Mouse (Mus musculus) lung, embryonic 14.5 days (tissue): Measurements from ENCODE around the gene Vmn1r1. TPM values are rescaled to one million over a fixed set of nuclear protein-coding genes. Genes with fewer than 3 reads are reported as not detected.
"Not testable (repeated sequence)": the region's sequence is repeated elsewhere in the genome, so short reads cannot be mapped to it uniquely, and the experiment has no call there.

Source experiments
- ATAC-seq: fragments of 200-750 bp; cut with Nextera tagmentation; 2 replicates; pipeline ENCODE4 v1.8.0; 2017; ENCODE audit warnings: mild to moderate bottlenecking, moderate TSS enrichment, moderate library complexity; ENCODE audit not compliant: insufficient read depth
- DNase-seq: peaks from one replicate; pipeline ENCODE4 v3.0.0-alpha.2; 2015
- H3K27ac ChIP-seq: fragments of 300-500 bp; sonication (generic); 2 replicates; pipeline ENCODE4 v1.5.1; 2014; ENCODE audit warnings: low read depth, mild to moderate bottlenecking, moderate library complexity
- H3K27me3 ChIP-seq: fragments of 300-500 bp; sonication (generic); 2 replicates; pipeline ENCODE4 v1.6.1; 2014; ENCODE audit warnings: low read length, control low read depth; ENCODE audit not compliant: insufficient read depth
- H3K36me3 ChIP-seq: fragments of 300-500 bp; sonication (generic); 2 replicates; pipeline ENCODE4 v1.6.1; 2014; ENCODE audit warnings: control low read depth; ENCODE audit not compliant: insufficient read depth
- H3K4me1 ChIP-seq: fragments of 300-500 bp; sonication (generic); 2 replicates; pipeline ENCODE4 v1.6.1; 2014; ENCODE audit warnings: antibody characterized with exemption, control low read depth; ENCODE audit not compliant: insufficient read depth
- H3K4me2 ChIP-seq: fragments of 300-500 bp; sonication (generic); 2 replicates; pipeline ENCODE4 v1.6.1; 2014; ENCODE audit warnings: mild to moderate bottlenecking
- H3K4me3 ChIP-seq: fragments of 300-500 bp; sonication (generic); 2 replicates; pipeline ENCODE4 v1.5.1; 2014; ENCODE audit warnings: low read depth, low read length
- H3K9ac ChIP-seq: fragments of 300-500 bp; sonication (generic); 2 replicates; pipeline ENCODE4 v1.6.1; 2014
- H3K9me3 ChIP-seq: fragments of 300-500 bp; sonication (generic); 2 replicates; pipeline ENCODE4 v1.6.1; 2016; ENCODE audit warnings: low read depth, low read length, control low read depth
- CTCF ChIP-seq: IDR thresholded peaks from 2 replicates; pipeline ENCODE4 v1.5.1; 2016; ENCODE audit warnings: antibody characterized with exemption, low read depth
- WGBS: fragments of 180-500 bp; shearing (Covaris S2); extraction: QIAGEN DNeasy Blood & Tissue Kit; methylation state at CpG from one replicate; pipeline ENCODE4 v1.1.7; 2014; 5-methylcytosine and 5-hydroxymethylcytosine counted together
- polyA plus RNA-seq: library from polyadenylated mRNA; unstranded; fragments of >200 nt; fragmentation: Nextera tagmentation; extraction: Ambion mirVana; gene quantifications from 2 replicates; pipeline ENCODE4 v1.2.1, GENCODE M21; 2014

Vmn1r1 gene
- polyA plus RNA-seq, 1 experiment from 2014 or later = not detected

DNA sequence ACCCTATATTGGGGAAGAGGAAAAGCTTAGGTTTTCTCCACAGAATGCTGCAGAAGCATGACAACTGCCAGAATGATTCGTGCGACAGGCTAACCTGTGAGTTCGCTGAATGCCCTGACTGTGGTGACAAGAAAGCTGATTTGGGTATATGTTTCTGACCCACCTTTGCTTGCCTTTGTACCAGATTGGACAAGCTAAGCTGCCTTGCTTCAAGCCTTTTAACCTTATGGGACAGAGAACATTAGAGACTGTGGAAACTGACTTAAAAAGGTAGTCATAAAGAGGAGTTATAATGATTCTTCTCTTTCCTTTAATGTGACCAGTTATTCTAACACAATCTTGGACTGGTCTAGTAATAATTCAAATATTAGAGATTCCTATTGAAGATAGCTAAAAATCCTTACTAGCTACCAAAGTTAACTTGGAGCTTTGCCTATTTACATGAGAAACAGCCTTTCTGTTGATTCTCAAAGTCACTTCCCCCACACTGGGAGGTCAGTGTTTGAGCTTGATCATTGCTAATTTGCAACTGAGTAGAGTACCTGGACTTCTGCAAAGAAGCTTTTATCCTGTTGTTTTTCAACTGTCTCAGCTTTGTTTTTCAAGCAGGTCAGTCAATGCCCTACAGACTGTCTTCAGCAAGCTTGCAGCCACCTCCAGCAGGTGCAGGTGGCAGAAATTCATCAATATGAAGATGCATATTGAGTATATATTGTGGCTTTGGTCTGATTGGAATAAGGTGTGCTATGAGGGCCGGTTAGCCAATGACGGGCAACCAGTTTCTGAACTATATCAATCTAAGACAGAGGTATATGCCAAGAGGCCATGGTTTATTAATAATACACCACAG lies 17.4 kb upstream of the Vmn1r1 start:
- ATAC-seq (no peak), DNase-seq (no peak)
- H3K4me3 ChIP-seq = no peak overlapping the region
- no peaks in the 10 kb centered on the region for H3K27me3 ChIP-seq
- H3K9ac ChIP-seq = no peak overlapping the region
- H3K4me1 ChIP-seq = no peaks in the 10 kb centered on the region
- WGBS = 74% methylated on average over 5 of the region's 5 CpGs
- TF ChIP-seq CTCF = no peak
- no peaks in the 10 kb centered on the region for H3K36me3 ChIP-seq
- H3K27ac ChIP-seq = no peak overlapping the region
- no peaks in the 10 kb centered on the region for H3K9me3 ChIP-seq
- no peak overlapping the region for H3K4me2 ChIP-seq

DNA sequence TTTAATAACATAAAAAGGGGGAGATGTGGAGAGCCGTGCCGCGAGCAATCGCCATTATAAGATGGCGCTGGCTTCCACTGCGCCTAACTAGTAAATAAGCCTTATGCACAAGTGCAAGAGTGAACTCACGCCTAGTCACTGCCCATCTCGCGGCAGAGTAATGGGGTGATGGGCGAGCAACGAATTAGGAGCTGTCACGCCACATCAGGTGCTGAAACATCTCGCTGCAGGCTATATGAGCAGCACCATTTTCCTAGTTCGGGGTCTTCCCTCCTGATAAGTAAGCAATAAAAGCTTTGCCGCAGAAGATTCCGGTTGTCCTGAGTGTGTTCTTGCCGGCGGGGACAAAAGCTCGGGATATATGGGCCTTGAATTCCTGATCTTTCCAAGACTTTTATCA lies 12.7 kb upstream of the Vmn1r1 start:
- WGBS = 91% methylated on average over 19 of the region's 19 CpGs
- H3K27me3 ChIP-seq, DNase-seq, H3K4me3 ChIP-seq, H3K4me2 ChIP-seq, ATAC-seq, H3K27ac ChIP-seq, H3K36me3 ChIP-seq, H3K4me1 ChIP-seq, H3K9ac ChIP-seq, H3K9me3 ChIP-seq: not testable (repeated sequence)

DNA sequence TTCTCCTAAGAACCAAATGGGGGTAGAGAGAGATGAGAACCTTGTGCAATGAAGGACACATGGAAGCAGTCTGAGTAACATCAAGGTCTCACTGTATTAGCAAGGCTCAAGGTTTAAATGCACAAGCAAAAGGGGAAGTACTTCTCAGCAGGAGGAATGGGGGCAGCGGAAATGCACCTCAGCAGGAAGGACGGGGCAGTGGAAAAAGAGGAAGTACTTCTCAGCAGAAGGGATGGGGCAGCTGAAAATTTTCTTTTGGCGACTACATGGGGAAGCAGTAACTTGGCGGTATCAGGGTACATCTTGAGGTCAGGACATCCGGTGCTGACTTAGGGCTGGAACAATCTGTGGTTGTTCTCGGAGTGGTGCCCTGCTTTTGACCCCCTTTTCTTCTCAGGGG lies 5.9 kb upstream of the Vmn1r1 start:
- not testable (repeated sequence) for H3K4me2 ChIP-seq, H3K4me1 ChIP-seq, H3K36me3 ChIP-seq, ATAC-seq, H3K9me3 ChIP-seq, H3K9ac ChIP-seq, H3K4me3 ChIP-seq, DNase-seq, H3K27ac ChIP-seq, H3K27me3 ChIP-seq
- WGBS = 91% methylated on average over 6 of the region's 6 CpGs

DNA sequence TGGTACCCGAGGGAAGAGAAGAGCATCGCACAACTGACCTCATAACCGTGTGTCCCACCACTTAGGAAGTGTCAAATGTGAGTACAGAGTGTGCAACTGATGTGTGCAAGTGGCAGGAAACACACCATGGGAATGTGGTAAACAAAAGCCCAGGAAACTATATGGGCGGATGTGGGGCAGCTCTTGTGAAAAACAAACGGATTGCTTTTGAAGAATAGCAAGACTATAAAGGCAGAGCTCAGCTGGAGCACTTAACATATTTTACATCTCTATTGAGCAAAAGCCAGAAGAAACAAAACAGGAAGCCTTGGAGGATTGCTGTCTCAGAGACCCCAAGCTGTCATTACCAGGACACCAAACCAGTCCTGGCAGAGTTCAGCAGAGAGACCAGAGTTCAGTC lies 1.3 kb downstream of the Vmn1r1 start:
- 38% methylated on average over 5 of the region's 5 CpGs for WGBS

DNA sequence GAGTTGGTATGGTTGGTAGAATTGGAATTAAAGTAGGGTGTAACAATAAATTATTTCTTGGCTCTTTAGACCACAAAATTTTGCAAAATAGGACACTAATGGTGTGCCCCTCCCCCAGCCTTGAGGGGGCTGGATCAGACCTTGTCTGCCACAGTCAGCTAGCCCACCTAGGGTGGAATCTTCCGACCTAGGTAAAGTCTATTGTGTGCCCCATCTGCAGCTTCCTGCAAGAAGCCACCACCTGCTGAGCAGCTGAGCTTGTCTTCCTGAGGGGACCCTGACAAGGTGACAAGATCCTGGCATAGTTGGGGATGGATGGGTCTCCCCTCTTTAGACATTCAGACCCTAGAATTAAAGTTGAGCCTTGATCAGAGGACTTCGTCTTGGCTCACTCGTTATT lies 4.7 kb downstream of the Vmn1r1 start:
- WGBS = 76% methylated on average over 3 of the region's 3 CpGs
- H3K4me2 ChIP-seq = no peak overlapping the region
- no peak for DNase-seq
- no peak overlapping the region for H3K27ac ChIP-seq
- H3K4me1 ChIP-seq = no peaks in the 10 kb centered on the region
- no peak overlapping the region for H3K4me3 ChIP-seq
- TF ChIP-seq CTCF = no peak
- no peaks in the 10 kb centered on the region for H3K9me3 ChIP-seq
- no peak overlapping the region for H3K9ac ChIP-seq
- H3K36me3 ChIP-seq = no peaks in the 10 kb centered on the region
- H3K27me3 ChIP-seq = no peaks in the 10 kb centered on the region
- ATAC-seq = no peak

More for the DNA sequence above, 1.3 kb downstream of the Vmn1r1 start:
- no peak overlapping the region for H3K27ac ChIP-seq
- no peak overlapping the region for H3K4me2 ChIP-seq
- ATAC-seq (no peak), DNase-seq (peak; percentile 39)
- no peaks in the 10 kb centered on the region for H3K36me3 ChIP-seq
- no peaks in the 10 kb centered on the region for H3K27me3 ChIP-seq
- no peaks in the 10 kb centered on the region for H3K9me3 ChIP-seq
- H3K4me3 ChIP-seq = no peak overlapping the region
- no peak for TF ChIP-seq CTCF
- H3K9ac ChIP-seq = no peak overlapping the region
- no peaks in the 10 kb centered on the region for H3K4me1 ChIP-seq

DNA sequence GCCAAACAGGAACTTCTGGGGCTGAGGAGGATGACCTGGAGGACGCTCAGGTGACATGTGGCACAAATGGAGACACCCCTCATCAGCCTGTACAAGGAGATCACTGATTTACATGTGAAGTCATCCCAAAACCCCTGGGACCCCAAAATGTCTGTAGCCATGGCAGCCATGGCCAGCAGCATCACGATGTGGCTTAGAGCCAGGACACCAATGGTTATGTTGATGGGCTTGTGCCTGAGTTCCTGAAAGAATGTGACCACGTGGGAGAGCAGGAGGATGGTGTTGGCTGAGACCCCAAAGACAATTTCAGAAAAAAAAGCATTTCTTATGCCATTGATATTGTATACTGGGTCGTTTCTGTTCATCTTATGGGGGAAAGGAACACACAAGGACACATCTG lies 6.6 kb downstream of the Vmn1r1 start:
- H3K9me3 ChIP-seq = no peaks in the 10 kb centered on the region
- H3K27me3 ChIP-seq = no peaks in the 10 kb centered on the region
- DNase-seq = peak; percentile 21
- TF ChIP-seq CTCF = no peak
- H3K4me2 ChIP-seq = no peak overlapping the region
- no peak for ATAC-seq
- no peaks in the 10 kb centered on the region for H3K36me3 ChIP-seq
- 61% methylated on average over 4 of the region's 4 CpGs for WGBS
- H3K4me3 ChIP-seq = no peak overlapping the region
- no peaks in the 10 kb centered on the region for H3K4me1 ChIP-seq
- no peak overlapping the region for H3K9ac ChIP-seq
- H3K27ac ChIP-seq = no peak overlapping the region

DNA sequence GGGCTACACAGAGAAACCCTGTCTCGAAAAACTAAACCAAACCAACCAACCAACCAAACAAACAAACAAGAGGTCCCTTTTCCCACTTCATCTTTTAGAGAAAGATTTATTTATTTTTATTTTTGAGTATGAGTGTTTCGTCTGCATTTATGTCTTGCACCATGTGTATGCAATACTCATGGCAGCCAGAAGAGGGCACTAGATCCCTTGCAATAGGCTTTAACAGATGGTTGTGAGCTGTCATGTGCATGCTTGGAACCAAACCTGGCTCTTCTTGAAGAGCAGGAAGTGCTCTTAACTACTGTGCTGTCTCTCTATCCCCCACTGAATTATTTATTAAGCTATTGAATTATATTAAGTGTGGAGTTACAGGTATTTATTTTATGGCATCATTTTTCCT lies 14.3 kb downstream of the Vmn1r1 start:
- Histone ChIP-seq H3K9me3 (no peaks in the 10 kb centered on the region), H3K27me3 (no peaks in the 10 kb centered on the region), H3K4me1 (no peaks in the 10 kb centered on the region), H3K4me3 (no peak overlapping the region), H3K9ac (no peak overlapping the region), H3K27ac (no peak overlapping the region), H3K36me3 (no peaks in the 10 kb centered on the region), H3K4me2 (no peak overlapping the region)
- WGBS = 86% methylated on average over 2 of the region's 2 CpGs
- peak; percentile 53 for DNase-seq
- TF ChIP-seq CTCF = peak; percentile 69
- no peak for ATAC-seq
